Mouse (Mus musculus) small intestine, adult 2 months (tissue): ENCODE measurements around the gene Cpa5.

ENCODE experiments used
- CTCF ChIP-seq: fragments of 200-500 bp; IDR thresholded peaks from 2 replicates; pipeline ENCODE4 v1.5.1; 2012; ENCODE audit warnings: low read depth, mild to moderate bottlenecking, control low read depth, inconsistent platforms, low read length, moderate library complexity, mixed read lengths; ENCODE audit not compliant: insufficient replicate concordance, insufficient read length; ENCODE audit errors: extremely low read depth
- POLR2A ChIP-seq: fragments of 200-500 bp; IDR thresholded peaks from 2 replicates; pipeline ENCODE4 v1.6.1; 2012; ENCODE audit warnings: low read depth, mild to moderate bottlenecking, control low read depth, inconsistent platforms, low read length, moderate library complexity

DNA sequence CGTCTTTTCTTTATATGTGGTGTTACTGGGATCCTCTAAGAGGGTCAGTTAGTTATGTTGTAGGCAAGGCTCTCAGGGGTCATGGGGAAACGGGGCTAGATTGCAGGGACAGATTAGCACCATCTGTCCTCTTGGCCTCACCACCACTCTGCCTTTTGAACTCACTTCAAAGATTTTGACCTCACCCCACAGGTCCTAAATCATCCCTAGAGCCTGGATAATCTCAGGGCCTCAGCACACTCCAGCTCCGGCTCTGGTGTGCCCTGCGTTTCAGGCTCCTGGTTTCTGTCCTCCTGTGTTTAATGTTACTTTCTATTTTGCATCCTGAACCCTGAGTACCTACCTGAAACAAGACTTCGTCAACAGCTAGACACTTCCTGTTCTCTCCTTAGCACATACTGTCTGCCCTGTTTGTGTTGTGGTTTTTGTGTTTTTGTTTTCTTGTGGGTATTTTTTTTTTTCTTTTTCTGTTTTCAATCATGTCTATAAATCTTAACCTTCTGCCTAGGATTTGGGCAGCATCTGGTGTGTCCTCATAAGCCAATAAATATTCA lies 18.9 kb upstream of the Cpa5 start:
- TF ChIP-seq POLR2A (no peak), CTCF (no peak)
